Mouse (Mus musculus) heart, postnatal 0 days (tissue): ENCODE measurements around the gene Hist1h2ad. TPM values are rescaled to one million over a fixed set of nuclear protein-coding genes. Genes with fewer than 3 reads are reported as not detected.

Experiments
- ATAC-seq: fragments of 200-750 bp; cut with Nextera tagmentation; 2 replicates; pipeline ENCODE4 v1.8.0; 2017; ENCODE audit warnings: low read depth, moderate number of reproducible peaks, moderate library complexity; ENCODE audit not compliant: insufficient read depth
- DNase-seq: peaks from one replicate; pipeline ENCODE4 v3.0.0-alpha.2; 2016; ENCODE audit warnings: low spot score
- H3K27ac ChIP-seq: fragments of 300-500 bp; sonication (generic); 2 replicates; pipeline ENCODE4 v1.5.1; 2014; ENCODE audit warnings: low read depth, mild to moderate bottlenecking
- H3K27me3 ChIP-seq: fragments of 300-500 bp; sonication (generic); 2 replicates; pipeline ENCODE4 v1.6.1; 2014; ENCODE audit warnings: low read length, mixed read lengths; ENCODE audit not compliant: control insufficient read depth, insufficient read depth
- H3K36me3 ChIP-seq: fragments of 300-500 bp; sonication (generic); replicated peaks from 2 replicates; pipeline ENCODE4 v1.6.1; 2014; ENCODE audit warnings: low read length, mixed read lengths; ENCODE audit not compliant: control insufficient read depth, insufficient read depth
- H3K4me1 ChIP-seq: fragments of 300-500 bp; sonication (generic); 2 replicates; pipeline ENCODE4 v1.6.1; 2014; ENCODE audit warnings: antibody characterized with exemption; ENCODE audit not compliant: control insufficient read depth, insufficient read depth
- H3K4me2 ChIP-seq: fragments of 300-500 bp; sonication (generic); 2 replicates; pipeline ENCODE4 v1.6.1; 2014; ENCODE audit warnings: low read depth, mild to moderate bottlenecking, low read length, moderate library complexity
- H3K4me3 ChIP-seq: fragments of 300-500 bp; sonication (generic); 2 replicates; pipeline ENCODE4 v1.5.1; 2014; ENCODE audit warnings: low read depth, low read length
- H3K9ac ChIP-seq: fragments of 300-500 bp; sonication (generic); replicated peaks from 2 replicates; pipeline ENCODE4 v1.6.1; 2014; ENCODE audit warnings: low read depth, low read length, mixed read lengths
- H3K9me3 ChIP-seq: fragments of 300-500 bp; sonication (generic); replicated peaks from 2 replicates; pipeline ENCODE4 v1.6.1; 2016; ENCODE audit warnings: low read length; ENCODE audit not compliant: control insufficient read depth
- CTCF ChIP-seq: IDR thresholded peaks from 2 replicates; pipeline ENCODE4 v1.5.1; 2016; ENCODE audit warnings: antibody characterized with exemption, control low read depth, low read depth
- EP300 ChIP-seq: IDR thresholded peaks from 2 replicates; pipeline ENCODE4 v1.6.1; 2016; ENCODE audit warnings: antibody characterized with exemption, low read depth
- WGBS: fragments of 180-500 bp; shearing (Covaris S2); extraction: QIAGEN DNeasy Blood & Tissue Kit; methylation state at CpG from one replicate; pipeline ENCODE4 v1.1.7; 2014; 5-methylcytosine and 5-hydroxymethylcytosine counted together
- polyA plus RNA-seq: library from polyadenylated mRNA; unstranded; fragments of >200 nt; fragmentation: Nextera tagmentation; extraction: Ambion mirVana; gene quantifications from 2 replicates; pipeline ENCODE4 v1.2.1, GENCODE M21; 2015
- total RNA-seq: library from RNA; depleted of rRNA; stranded (reverse); fragments of >200 nt; gene quantifications from 2 replicates; pipeline ENCODE4 v1.2.3, GENCODE M21; 2014; ENCODE audit warnings: low replicate concordance

Hist1h2ad gene
- total and polyA plus RNA-seq, 2 experiments from 2014 or later: 0.27 to 568 TPM

DNA sequence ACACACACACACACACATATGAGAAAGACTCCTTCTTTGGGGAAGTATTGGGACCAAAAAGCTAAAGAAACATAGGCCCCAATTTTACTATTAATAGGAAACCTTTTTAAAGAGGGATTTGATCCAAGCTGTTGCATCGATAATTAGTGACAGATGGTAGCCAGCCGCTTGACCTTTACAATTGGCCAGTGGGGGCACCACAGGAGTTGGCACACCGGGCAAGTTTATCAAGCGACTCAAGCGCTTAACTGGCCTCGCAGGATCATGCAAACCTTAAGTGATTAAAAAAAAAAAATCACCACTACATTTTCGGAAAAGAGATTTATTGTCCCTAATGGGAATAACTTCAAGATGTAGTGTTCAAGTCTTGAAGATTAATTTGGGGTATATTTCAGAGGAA, 18.4 kb downstream of the Hist1h2ad start:
- 82% methylated on average over 7 of the region's 7 CpGs for WGBS
- H3K4me3 ChIP-seq: no peak overlapping the region
- H3K27me3 ChIP-seq: no peaks in the 10 kb centered on the region
- no peaks in the 10 kb centered on the region for H3K9me3 ChIP-seq
- no peak overlapping the region for H3K9ac ChIP-seq
- H3K4me1 ChIP-seq: no peaks in the 10 kb centered on the region
- peak overlapping the region; percentile 61; the same call in 1 of the 2 replicates for H3K27ac ChIP-seq
- H3K36me3 ChIP-seq: no peaks in the 10 kb centered on the region
- TF ChIP-seq EP300: no peak
- H3K4me2 ChIP-seq: no peak overlapping the region
- DNase-seq (no peak), ATAC-seq (no peak)

DNA sequence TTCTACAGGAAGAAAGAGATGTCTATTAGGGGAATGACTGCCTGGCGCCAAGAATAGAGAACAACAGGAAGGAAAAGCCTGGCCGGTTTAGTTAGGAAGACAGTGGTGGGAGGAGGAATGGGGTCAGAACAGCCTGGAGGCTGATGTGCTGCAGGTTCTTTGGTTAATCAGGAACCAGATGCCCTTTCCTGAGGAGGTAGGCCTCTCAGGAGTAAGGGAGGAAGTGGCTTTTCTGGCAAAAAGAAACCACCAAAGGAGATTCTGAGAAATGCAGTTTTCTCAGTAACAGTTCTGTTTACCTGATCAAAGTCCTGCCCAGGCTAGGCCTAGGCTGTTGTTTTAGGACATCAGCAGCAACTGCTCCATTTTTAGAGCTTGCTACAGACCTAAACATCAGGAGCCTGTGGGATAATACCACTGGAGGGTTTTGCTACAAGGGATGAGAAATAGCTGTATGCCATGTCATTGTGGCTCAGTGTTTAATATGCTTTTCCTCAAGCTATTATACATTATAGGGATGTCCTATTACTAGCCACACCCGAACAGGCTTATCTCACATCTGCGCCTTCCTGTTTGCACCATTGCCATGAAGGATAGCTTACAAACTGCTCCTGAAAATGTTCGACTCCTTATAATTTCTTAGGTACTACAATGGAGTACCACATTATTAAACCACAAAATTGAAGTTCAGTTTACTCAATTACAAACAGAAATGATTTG, 19.0 kb downstream of the Hist1h2ad start:
- 55% methylated on average over 5 of the region's 5 CpGs for WGBS
- H3K4me2 ChIP-seq: no peak overlapping the region
- H3K4me1 ChIP-seq: no peaks in the 10 kb centered on the region
- no peak for DNase-seq
- no peak overlapping the region for H3K4me3 ChIP-seq
- no peaks in the 10 kb centered on the region for H3K27me3 ChIP-seq
- ATAC-seq: no peak; the same call in 1 of the 2 replicates
- H3K9ac ChIP-seq: no peak overlapping the region
- no peaks in the 10 kb centered on the region for H3K36me3 ChIP-seq
- peak overlapping the region; percentile 61; the same call in 1 of the 2 replicates for H3K27ac ChIP-seq
- H3K9me3 ChIP-seq: no peaks in the 10 kb centered on the region
- TF ChIP-seq EP300 (no peak), CTCF (no peak)

DNA sequence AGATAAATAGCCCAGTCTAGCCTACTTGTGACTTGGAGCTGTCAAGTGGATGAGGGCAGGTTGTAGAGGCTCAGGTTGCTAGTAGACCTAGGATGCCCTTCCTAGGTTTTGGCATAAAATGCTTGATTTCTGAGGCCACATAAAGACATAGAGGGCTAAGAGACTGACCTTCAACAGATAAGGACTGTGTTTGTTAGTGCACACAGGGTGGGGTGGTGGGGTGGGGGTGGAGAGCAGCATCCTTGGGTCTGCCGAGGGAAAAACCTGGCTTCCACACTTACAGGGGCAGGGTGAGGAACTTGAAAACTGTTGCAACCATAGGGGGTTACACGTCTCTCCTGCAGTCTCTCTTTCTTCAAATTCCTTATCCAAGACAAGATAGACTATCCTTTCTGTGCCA, 21.0 kb downstream of the Hist1h2ad start:
- TF ChIP-seq CTCF (no peak), EP300 (no peak)
- H3K4me3 ChIP-seq: no peak overlapping the region
- no peaks in the 10 kb centered on the region for H3K27me3 ChIP-seq
- no peak overlapping the region for H3K27ac ChIP-seq
- DNase-seq (no peak), ATAC-seq (no peak)
- WGBS: 62% methylated on average over 2 of the region's 2 CpGs
- no peak overlapping the region for H3K4me2 ChIP-seq
- H3K4me1 ChIP-seq: no peaks in the 10 kb centered on the region
- H3K9me3 ChIP-seq: no peaks in the 10 kb centered on the region
- H3K36me3 ChIP-seq: no peaks in the 10 kb centered on the region
- no peak overlapping the region for H3K9ac ChIP-seq

DNA sequence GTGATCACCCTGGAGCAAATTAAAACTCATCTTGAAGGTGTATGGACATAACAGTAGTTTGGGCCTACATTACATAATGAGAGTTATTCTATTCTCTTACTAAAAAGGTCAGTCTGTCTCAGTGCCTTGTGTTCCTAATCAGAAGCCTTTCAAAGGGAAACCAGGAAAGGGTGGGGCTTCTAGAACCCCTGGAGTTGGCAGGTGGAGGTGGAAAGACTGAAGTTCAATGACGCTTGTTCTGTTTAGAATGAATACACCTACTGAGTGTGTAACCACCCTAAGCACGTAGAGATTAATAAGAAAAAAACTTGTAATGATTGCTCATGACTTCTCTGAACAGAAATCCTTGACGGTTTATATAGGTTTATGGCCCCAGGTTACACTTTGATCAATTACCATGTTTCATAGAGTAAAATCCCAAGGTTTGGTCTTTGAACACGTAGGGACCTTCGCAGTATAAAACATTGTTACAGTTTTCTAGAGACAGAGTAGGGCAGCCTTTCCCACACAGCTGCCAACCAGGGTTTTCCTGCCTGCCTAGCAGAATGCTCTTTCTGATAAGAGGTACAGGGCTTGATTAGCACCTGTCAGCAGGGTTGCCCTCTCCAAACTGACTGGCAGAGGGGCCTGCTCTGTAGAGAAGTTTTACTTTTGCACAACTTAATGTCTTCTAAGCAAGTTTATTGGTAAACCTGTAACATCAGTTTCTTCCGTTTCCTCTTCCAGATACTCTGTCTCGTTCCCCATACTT, 21.6 kb downstream of the Hist1h2ad start:
- no peak overlapping the region for H3K4me2 ChIP-seq
- WGBS: 66% methylated on average over 7 of the region's 7 CpGs
- H3K9me3 ChIP-seq: no peaks in the 10 kb centered on the region
- no peaks in the 10 kb centered on the region for H3K27me3 ChIP-seq
- DNase-seq (no peak), ATAC-seq (no peak)
- H3K4me3 ChIP-seq: no peak overlapping the region
- TF ChIP-seq EP300 (no peak), CTCF (no peak)
- no peak overlapping the region for H3K9ac ChIP-seq
- H3K36me3 ChIP-seq: no peaks in the 10 kb centered on the region
- H3K4me1 ChIP-seq: no peaks in the 10 kb centered on the region
- H3K27ac ChIP-seq: no peak overlapping the region

DNA sequence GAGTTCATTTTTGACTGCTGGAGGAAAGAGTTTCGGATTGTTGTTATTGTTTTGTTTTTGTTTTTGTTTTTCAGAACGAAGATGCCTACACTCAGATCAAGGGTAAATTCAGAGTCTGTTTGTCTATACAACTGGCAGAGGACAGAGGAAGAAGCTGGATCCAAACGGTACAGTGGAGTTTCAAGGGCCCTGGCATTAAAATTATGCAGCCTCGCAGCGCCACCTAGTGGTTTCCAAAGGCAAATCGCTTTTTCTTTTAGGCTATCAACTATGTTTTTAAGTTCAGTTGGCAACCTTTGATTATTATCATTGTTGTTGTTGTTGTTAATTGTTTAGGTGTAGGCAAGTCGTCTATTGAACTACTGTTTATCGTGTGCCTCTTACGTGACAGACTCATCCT, 23.8 kb downstream of the Hist1h2ad start:
- no peaks in the 10 kb centered on the region for H3K9me3 ChIP-seq
- ATAC-seq: no peak
- TF ChIP-seq EP300 (no peak), CTCF (peak; percentile 81)
- H3K9ac ChIP-seq: no peak overlapping the region
- no peak overlapping the region for H3K27ac ChIP-seq
- no peak overlapping the region for H3K4me2 ChIP-seq
- 6% methylated on average over 9 of the region's 9 CpGs for WGBS
- no peak overlapping the region for H3K4me3 ChIP-seq
- H3K36me3 ChIP-seq: no peaks in the 10 kb centered on the region
- H3K4me1 ChIP-seq: no peaks in the 10 kb centered on the region
- H3K27me3 ChIP-seq: no peaks in the 10 kb centered on the region
- DNase-seq: peak; percentile 76
